Mouse (Mus musculus): ENCODE measurements around the gene Dennd2c.

Dennd2c gene

GRCm38 (mm10) chr3:103102454-103103390 is at the start of gene Dennd2c:
Gene Dennd2c, plus strand, starts transcription at chr3:103102604.
- DNase-seq (ENCODE audit: low spot score in 2 of 2): peak; percentile 97 to 99

- no peak for DNase-seq (ENCODE audit: low spot score in 2 of 2)
Observed at GRCm38 (mm10) chr3:103056016-103056595, 46.3 kb upstream of the Dennd2c start.

- peak in 1 of 2 experiments; percentile 4 for DNase-seq (ENCODE audit: low spot score in 2 of 2)
Observed at GRCm38 (mm10) chr3:103057752-103058151, 44.7 kb upstream of the Dennd2c start.

- peak; percentile 94 for DNase-seq (ENCODE audit: low spot score in 2 of 2)
Observed at GRCm38 (mm10) chr3:103058207-103059157, 43.9 kb upstream of the Dennd2c start, which contains the start of gene Nras. Gene Nras, plus strand, starts transcription at chr3:103058285.

- no peak for DNase-seq (ENCODE audit: low spot score in 2 of 2)
Observed at GRCm38 (mm10) chr3:103066927-103067326, 35.5 kb upstream of the Dennd2c start.

- no peak for DNase-seq (ENCODE audit: low spot score in 2 of 2)
Observed at GRCm38 (mm10) chr3:103068971-103069370, 33.4 kb upstream of the Dennd2c start.

- no peak for DNase-seq (ENCODE audit: low spot score in 2 of 2)
Observed at GRCm38 (mm10) chr3:103073771-103074170, 28.6 kb upstream of the Dennd2c start, which contains the start of gene Ampd1. Gene Ampd1, plus strand, starts transcription at chr3:103074014.

GRCm38 (mm10) chr3:103075871-103076270 is 26.5 kb upstream of the Dennd2c start:
- no peak for DNase-seq (ENCODE audit: low spot score in 2 of 2)

- DNase-seq (ENCODE audit: low spot score in 2 of 2): no peak
Observed at GRCm38 (mm10) chr3:103076476-103076875, 25.9 kb upstream of the Dennd2c start.

- DNase-seq (ENCODE audit: low spot score in 2 of 2): no peak
Observed at GRCm38 (mm10) chr3:103079301-103079700, 23.1 kb upstream of the Dennd2c start.

- no peak for DNase-seq (ENCODE audit: low spot score in 2 of 2)
Observed at GRCm38 (mm10) chr3:103081051-103081450, 21.4 kb upstream of the Dennd2c start.

- DNase-seq (ENCODE audit: low spot score in 2 of 2): no peak
Observed at GRCm38 (mm10) chr3:103081861-103082453, 20.4 kb upstream of the Dennd2c start.

GRCm38 (mm10) chr3:103082761-103083160 is 19.6 kb upstream of the Dennd2c start:
- no peak for DNase-seq (ENCODE audit: low spot score in 2 of 2)

GRCm38 (mm10) chr3:103085986-103086385 is 16.4 kb upstream of the Dennd2c start:
- DNase-seq (ENCODE audit: low spot score in 2 of 2): no peak

- DNase-seq (ENCODE audit: low spot score in 2 of 2): no peak
Observed at GRCm38 (mm10) chr3:103091753-103092152, 10.7 kb upstream of the Dennd2c start.

GRCm38 (mm10) chr3:103098662-103099061 is 3.7 kb upstream of the Dennd2c start:
- DNase-seq (ENCODE audit: low spot score in 2 of 2): no peak

- no peak for DNase-seq (ENCODE audit: low spot score in 2 of 2)
Observed at GRCm38 (mm10) chr3:103099667-103100066, 2.7 kb upstream of the Dennd2c start.

GRCm38 (mm10) chr3:103100735-103101134 is 1.7 kb upstream of the Dennd2c start:
- DNase-seq (ENCODE audit: low spot score in 2 of 2): no peak

- no peak for DNase-seq (ENCODE audit: low spot score in 2 of 2)
Observed at GRCm38 (mm10) chr3:103101194-103101593, 1.2 kb upstream of the Dennd2c start.

GRCm38 (mm10) chr3:103101909-103102308 is 495 bp upstream of the Dennd2c start:
- DNase-seq (ENCODE audit: low spot score in 2 of 2): peak in 1 of 2 experiments; percentile 14

- DNase-seq (ENCODE audit: low spot score in 2 of 2): no peak
Observed at GRCm38 (mm10) chr3:103107565-103108240, 5.3 kb downstream of the Dennd2c start.

Measured in urinary bladder, postnatal 36 days (tissue).